Mouse (Mus musculus): ENCODE data around the gene Nudt14. TPM values are rescaled to one million over a fixed set of nuclear protein-coding genes. Genes with fewer than 3 reads are reported as not detected.

Nudt14 gene
- total RNA-seq, 1 experiment = 21.9 TPM

DNA sequence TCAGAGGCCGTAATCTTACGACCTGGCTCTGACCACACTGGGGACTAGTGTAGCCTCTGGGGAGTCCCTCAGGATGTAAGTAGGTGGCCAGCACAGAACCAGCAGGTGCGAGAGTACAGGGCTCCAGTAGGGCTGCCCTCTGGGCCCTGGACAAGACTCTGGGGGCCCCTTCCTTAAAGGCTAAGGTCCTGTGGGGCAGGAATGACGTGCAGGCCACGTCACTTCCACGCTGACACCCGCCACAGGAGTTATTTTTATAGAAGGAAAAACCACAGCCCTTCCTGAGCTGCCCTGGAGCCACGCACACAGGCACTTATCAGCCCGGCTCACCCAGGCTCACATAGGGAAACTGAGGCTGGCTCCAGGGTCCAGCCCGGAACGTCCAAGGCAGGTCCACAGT is 24.4 kb downstream of the Nudt14 start:
- Histone ChIP-seq H3K27ac (ENCODE audit: insufficient read depth, low read depth, low read length, poor library complexity, severe bottlenecking) (no peak overlapping the region), H3K9ac (ENCODE audit: insufficient read depth, low read depth, low read length, poor library complexity, severe bottlenecking) (no peak overlapping the region), H3K4me3 (ENCODE audit: insufficient read depth in 1 of 2, low read depth in 1 of 2, low read length in 2 of 2, poor library complexity in 1 of 2, severe bottlenecking in 1 of 2) (no peak overlapping the region), H3K4me1 (ENCODE audit: control insufficient read depth in 2 of 2, insufficient read depth in 2 of 2, low read length in 2 of 2, poor library complexity in 1 of 2) (no peaks in the 10 kb centered on the region), H3K9me3 (ENCODE audit: control insufficient read depth, insufficient read depth, low read depth, low read length) (no peaks in the 10 kb centered on the region), H3K36me3 (ENCODE audit: control insufficient read depth, insufficient read depth, low read length, poor library complexity, severe bottlenecking) (peaks cover 16% of the 10 kb centered on the region; the same call in 1 of the 2 replicates)
- TF ChIP-seq ZC3H11A (IDR thresholded peaks at IDR 0.05; ENCODE audit: borderline replicate concordance, low read depth, low read length) (no peak), MAFK (IDR thresholded peaks at IDR 0.05; ENCODE audit: insufficient read depth, low read depth, low read length) (no peak), ZNF384 (IDR thresholded peaks at IDR 0.05; ENCODE audit: low read depth, low read length) (no peak), HCFC1 (IDR thresholded peaks at IDR 0.05; ENCODE audit: borderline replicate concordance, insufficient read depth, low read length) (no peak), CHD2 (IDR thresholded peaks at IDR 0.05; ENCODE audit: low read depth, low read length) (no peak)
- no peak for DNase-seq (ENCODE audit: low read depth, low spot score)
- in situ Hi-C loops (cut with MboI; ENCODE audit: low sequenced_read_pairs in 2 of 2, unreplicated experiment in 2 of 2) = no loop called here

DNA sequence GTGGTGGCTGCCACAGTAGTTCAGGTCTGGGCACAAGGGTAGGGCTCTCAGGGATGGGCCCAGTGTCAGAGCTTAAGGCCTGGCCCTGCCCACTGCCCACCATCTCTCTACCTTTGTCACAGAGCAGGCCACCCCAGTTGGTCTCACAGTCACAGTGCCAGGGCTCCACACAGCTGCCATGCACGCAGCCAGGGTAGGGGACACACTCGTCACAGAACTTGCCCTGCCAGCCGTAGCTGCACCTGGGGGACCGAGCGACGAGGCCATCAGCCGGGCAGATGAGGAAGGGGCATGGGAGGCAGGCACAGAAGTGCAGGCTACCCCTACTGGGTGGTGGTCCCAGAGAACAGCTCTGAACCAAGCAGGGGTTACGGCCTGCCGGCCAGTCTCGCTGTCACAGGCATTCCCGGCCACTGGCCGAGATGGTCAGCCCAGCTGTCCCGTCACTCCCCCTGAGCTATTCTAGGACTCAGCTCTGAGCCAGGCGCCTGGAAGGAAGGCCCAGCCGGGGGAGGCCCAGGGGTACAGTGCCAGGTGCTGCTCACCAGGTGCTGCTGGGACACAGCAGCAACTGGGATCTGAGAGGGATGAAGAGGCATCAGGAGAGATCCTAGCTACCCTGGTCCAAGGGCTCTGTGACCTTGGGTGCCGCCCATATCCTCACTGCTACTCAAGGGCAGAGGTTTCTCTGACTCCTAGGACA is 25.1 kb downstream of the Nudt14 start:
- Histone ChIP-seq H3K4me1 (ENCODE audit: control insufficient read depth in 2 of 2, insufficient read depth in 2 of 2, low read length in 2 of 2, poor library complexity in 1 of 2) (no peaks in the 10 kb centered on the region), H3K27ac (ENCODE audit: insufficient read depth, low read depth, low read length, poor library complexity, severe bottlenecking) (no peak overlapping the region), H3K4me3 (ENCODE audit: insufficient read depth in 1 of 2, low read depth in 1 of 2, low read length in 2 of 2, poor library complexity in 1 of 2, severe bottlenecking in 1 of 2) (no peak overlapping the region), H3K9me3 (ENCODE audit: control insufficient read depth, insufficient read depth, low read depth, low read length) (no peaks in the 10 kb centered on the region), H3K36me3 (ENCODE audit: control insufficient read depth, insufficient read depth, low read length, poor library complexity, severe bottlenecking) (peaks cover 19% of the 10 kb centered on the region; the same call in 1 of the 2 replicates), H3K9ac (ENCODE audit: insufficient read depth, low read depth, low read length, poor library complexity, severe bottlenecking) (no peak overlapping the region)
- in situ Hi-C loops (cut with MboI; ENCODE audit: low sequenced_read_pairs in 2 of 2, unreplicated experiment in 2 of 2) = no loop called here
- no peak for TF ChIP-seq CHD2 (IDR thresholded peaks at IDR 0.05; ENCODE audit: low read depth, low read length)
- TF ChIP-seq MAFK (IDR thresholded peaks at IDR 0.05; ENCODE audit: insufficient read depth, low read depth, low read length) = no peak
- TF ChIP-seq HCFC1 (IDR thresholded peaks at IDR 0.05; ENCODE audit: borderline replicate concordance, insufficient read depth, low read length) = no peak
- no peak for TF ChIP-seq ZNF384 (IDR thresholded peaks at IDR 0.05; ENCODE audit: low read depth, low read length)
- no peak for TF ChIP-seq ZC3H11A (IDR thresholded peaks at IDR 0.05; ENCODE audit: borderline replicate concordance, low read depth, low read length)
- no peak for DNase-seq (ENCODE audit: low read depth, low spot score)

- H3K4me3 ChIP-seq (ENCODE audit: insufficient read depth in 1 of 2, low read depth in 1 of 2, low read length in 2 of 2, poor library complexity in 1 of 2, severe bottlenecking in 1 of 2) = no peak overlapping the region
- in situ Hi-C loops (cut with MboI; ENCODE audit: low sequenced_read_pairs in 2 of 2, unreplicated experiment in 2 of 2) = no loop called here
- no peaks in the 10 kb centered on the region for H3K4me1 ChIP-seq (ENCODE audit: control insufficient read depth in 2 of 2, insufficient read depth in 2 of 2, low read length in 2 of 2, poor library complexity in 1 of 2)
- TF ChIP-seq MAFK (IDR thresholded peaks at IDR 0.05; ENCODE audit: insufficient read depth, low read depth, low read length) (no peak), HCFC1 (IDR thresholded peaks at IDR 0.05; ENCODE audit: borderline replicate concordance, insufficient read depth, low read length) (no peak), ZNF384 (IDR thresholded peaks at IDR 0.05; ENCODE audit: low read depth, low read length) (no peak), ZC3H11A (IDR thresholded peaks at IDR 0.05; ENCODE audit: borderline replicate concordance, low read depth, low read length) (no peak), CHD2 (IDR thresholded peaks at IDR 0.05; ENCODE audit: low read depth, low read length) (no peak)
- no peak overlapping the region for H3K27ac ChIP-seq (ENCODE audit: insufficient read depth, low read depth, low read length, poor library complexity, severe bottlenecking)
- H3K9me3 ChIP-seq (ENCODE audit: control insufficient read depth, insufficient read depth, low read depth, low read length) = no peaks in the 10 kb centered on the region
- no peak overlapping the region for H3K9ac ChIP-seq (ENCODE audit: insufficient read depth, low read depth, low read length, poor library complexity, severe bottlenecking)
- DNase-seq (ENCODE audit: low read depth, low spot score) = no peak
- H3K36me3 ChIP-seq (ENCODE audit: control insufficient read depth, insufficient read depth, low read length, poor library complexity, severe bottlenecking) = peaks cover 30% of the 10 kb centered on the region; the same call in 1 of the 2 replicates
These were observed 26.3 kb downstream of the Nudt14 start for GRCm38 (mm10) chr12:112915587-112915986.

DNA sequence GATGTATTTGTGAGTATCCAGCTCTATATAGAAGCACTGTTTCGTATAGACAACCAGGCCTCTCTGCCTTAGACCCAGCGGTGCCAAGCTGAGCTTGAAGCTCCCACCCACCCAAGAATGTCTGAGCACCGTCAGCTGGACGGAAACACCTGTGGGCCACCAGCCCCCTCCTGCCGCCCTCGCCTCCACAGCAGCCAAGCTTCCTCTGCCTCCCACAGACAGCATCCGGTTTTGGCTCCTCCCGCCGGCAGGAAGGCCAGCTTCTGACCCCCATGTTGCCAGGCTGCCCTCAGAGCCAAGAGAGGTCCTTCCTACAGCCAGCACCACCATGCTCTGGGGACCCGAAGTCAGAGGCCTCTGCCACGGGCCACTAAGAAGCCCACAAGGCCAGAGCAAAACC is 27.4 kb downstream of the Nudt14 start:
- H3K27ac ChIP-seq (ENCODE audit: insufficient read depth, low read depth, low read length, poor library complexity, severe bottlenecking) = no peak overlapping the region
- peaks cover 0 to 2% of the 10 kb centered on the region in 2 experiments; a peak in 1 of 4 replicates for H3K4me1 ChIP-seq (ENCODE audit: control insufficient read depth in 2 of 2, insufficient read depth in 2 of 2, low read length in 2 of 2, poor library complexity in 1 of 2)
- no peak for TF ChIP-seq MAFK (IDR thresholded peaks at IDR 0.05; ENCODE audit: insufficient read depth, low read depth, low read length)
- TF ChIP-seq ZC3H11A (IDR thresholded peaks at IDR 0.05; ENCODE audit: borderline replicate concordance, low read depth, low read length) = no peak
- TF ChIP-seq HCFC1 (IDR thresholded peaks at IDR 0.05; ENCODE audit: borderline replicate concordance, insufficient read depth, low read length) = no peak
- TF ChIP-seq ZNF384 (IDR thresholded peaks at IDR 0.05; ENCODE audit: low read depth, low read length) = no peak
- no peak for TF ChIP-seq CHD2 (IDR thresholded peaks at IDR 0.05; ENCODE audit: low read depth, low read length)
- no peak overlapping the region for H3K9ac ChIP-seq (ENCODE audit: insufficient read depth, low read depth, low read length, poor library complexity, severe bottlenecking)
- peaks cover 35% of the 10 kb centered on the region; the same call in 1 of the 2 replicates for H3K36me3 ChIP-seq (ENCODE audit: control insufficient read depth, insufficient read depth, low read length, poor library complexity, severe bottlenecking)
- H3K9me3 ChIP-seq (ENCODE audit: control insufficient read depth, insufficient read depth, low read depth, low read length) = no peaks in the 10 kb centered on the region
- H3K4me3 ChIP-seq (ENCODE audit: insufficient read depth in 1 of 2, low read depth in 1 of 2, low read length in 2 of 2, poor library complexity in 1 of 2, severe bottlenecking in 1 of 2) = no peak overlapping the region
- in situ Hi-C loops (cut with MboI; ENCODE audit: low sequenced_read_pairs in 2 of 2, unreplicated experiment in 2 of 2) = no loop called here
- DNase-seq (ENCODE audit: low read depth, low spot score) = no peak

Measured in ES-E14 (cell line).